Mouse (Mus musculus): ENCODE results near the gene Emc8. TPM values are rescaled to one million over a fixed set of nuclear protein-coding genes. Genes with fewer than 3 reads are reported as not detected.

The Emc8 gene
- polyA plus RNA-seq, 1 experiment: 122 TPM

GRCm38 (mm10) chr8:120704203-120704602 lies 35.8 kb upstream of the Emc8 start:
- Histone ChIP-seq H3K79me2 (ENCODE audit: control insufficient read depth, insufficient read depth) (no peaks in the 10 kb centered on the region), H3K27me3 (ENCODE audit: control insufficient read depth, insufficient read depth, insufficient read length) (peaks cover 84% of the 10 kb centered on the region), H3ac (ENCODE audit: control insufficient read depth, insufficient read length) (no peak overlapping the region), H3K4me3 (no peak overlapping the region), H3K4me2 (ENCODE audit: low read depth) (no peak overlapping the region), H3K36me3 (ENCODE audit: control insufficient read depth, insufficient read depth) (no peaks in the 10 kb centered on the region)
- TF ChIP-seq MAX (IDR thresholded peaks at IDR 0.05; ENCODE audit: low read depth): no peak
- TF ChIP-seq REST (IDR thresholded peaks at IDR 0.05; ENCODE audit: insufficient read depth, insufficient read length): no peak

GRCm38 (mm10) chr8:120701758-120702465 lies 33.5 kb upstream of the Emc8 start:
- H3K27me3 ChIP-seq (ENCODE audit: control insufficient read depth, insufficient read depth, insufficient read length): peaks cover 64% of the 10 kb centered on the region
- no peak overlapping the region for H3K4me2 ChIP-seq (ENCODE audit: low read depth)
- no peak overlapping the region for H3ac ChIP-seq (ENCODE audit: control insufficient read depth, insufficient read length)
- TF ChIP-seq CEBPB (IDR thresholded peaks at IDR 0.05; ENCODE audit: insufficient read depth, poor library complexity, severe bottlenecking) (no peak), TCF3 (IDR thresholded peaks at IDR 0.05; ENCODE audit: insufficient read length, low read depth) (no peak), E2F4 (IDR thresholded peaks at IDR 0.05; ENCODE audit: insufficient read depth) (no peak), SRF (IDR thresholded peaks at IDR 0.05; ENCODE audit: control insufficient read depth, insufficient read length, low read depth) (no peak), POLR2A (IDR thresholded peaks at IDR 0.05; ENCODE audit: insufficient read length, low read depth) (no peak), REST (IDR thresholded peaks at IDR 0.05; ENCODE audit: insufficient read depth, insufficient read length) (no peak), MYOG (IDR thresholded peaks at IDR 0.05; ENCODE audit: control insufficient read depth in 1 of 3, insufficient read depth in 1 of 3, insufficient read length in 2 of 3, low read depth in 2 of 3) (no peak), POLR2AphosphoS2 (IDR thresholded peaks at IDR 0.05; ENCODE audit: insufficient read length, low read depth) (no peak), TCF12 (IDR thresholded peaks at IDR 0.05; ENCODE audit: insufficient read depth, poor library complexity, severe bottlenecking) (no peak), MAX (IDR thresholded peaks at IDR 0.05; ENCODE audit: low read depth) (no peak), MYOD1 (IDR thresholded peaks at IDR 0.05; ENCODE audit: control insufficient read depth in 1 of 3, insufficient read length in 2 of 3, low read depth in 2 of 3) (no peak), USF1 (IDR thresholded peaks at IDR 0.05; ENCODE audit: low read depth) (no peak)
- H3K4me3 ChIP-seq: no peak overlapping the region
- no peaks in the 10 kb centered on the region for H3K36me3 ChIP-seq (ENCODE audit: control insufficient read depth, insufficient read depth)
- no peaks in the 10 kb centered on the region for H3K79me2 ChIP-seq (ENCODE audit: control insufficient read depth, insufficient read depth)

DNA sequence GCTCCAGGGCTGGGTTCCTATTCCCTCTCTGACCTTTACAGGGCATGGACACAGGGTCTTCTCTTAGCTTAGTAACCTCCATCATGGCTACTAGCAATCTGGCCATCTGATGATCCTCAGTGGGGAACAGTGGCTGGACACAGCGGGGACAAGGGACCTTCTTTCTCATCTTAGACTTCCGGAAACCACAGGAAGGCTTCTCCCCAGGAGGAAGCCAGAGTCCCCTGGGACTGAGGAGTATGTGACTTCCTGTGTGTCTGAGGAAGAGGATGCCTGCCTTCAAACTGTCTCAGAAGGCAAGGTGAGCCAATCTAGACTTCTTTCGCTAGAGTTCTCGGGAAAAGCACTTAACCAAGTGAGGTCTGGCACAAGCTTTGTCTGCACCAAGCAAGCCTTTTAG lies 31.7 kb upstream of the Emc8 start:
- H3ac ChIP-seq (ENCODE audit: control insufficient read depth, insufficient read length): no peak overlapping the region
- no peak for TF ChIP-seq TCF12 (IDR thresholded peaks at IDR 0.05; ENCODE audit: insufficient read depth, poor library complexity, severe bottlenecking)
- no peak for TF ChIP-seq MYOD1 (IDR thresholded peaks at IDR 0.05; ENCODE audit: control insufficient read depth in 1 of 3, insufficient read length in 2 of 3, low read depth in 2 of 3)
- no peak for TF ChIP-seq USF1 (IDR thresholded peaks at IDR 0.05; ENCODE audit: low read depth)
- TF ChIP-seq MYOG (IDR thresholded peaks at IDR 0.05; ENCODE audit: control insufficient read depth in 1 of 3, insufficient read depth in 1 of 3, insufficient read length in 2 of 3, low read depth in 2 of 3): no peak
- no peak for TF ChIP-seq CEBPB (IDR thresholded peaks at IDR 0.05; ENCODE audit: insufficient read depth, poor library complexity, severe bottlenecking)
- TF ChIP-seq POLR2AphosphoS2 (IDR thresholded peaks at IDR 0.05; ENCODE audit: insufficient read length, low read depth): no peak
- no peak for TF ChIP-seq SRF (IDR thresholded peaks at IDR 0.05; ENCODE audit: control insufficient read depth, insufficient read length, low read depth)
- no peak for TF ChIP-seq REST (IDR thresholded peaks at IDR 0.05; ENCODE audit: insufficient read depth, insufficient read length)
- no peak for TF ChIP-seq POLR2A (IDR thresholded peaks at IDR 0.05; ENCODE audit: insufficient read length, low read depth)
- TF ChIP-seq E2F4 (IDR thresholded peaks at IDR 0.05; ENCODE audit: insufficient read depth): no peak
- TF ChIP-seq TCF3 (IDR thresholded peaks at IDR 0.05; ENCODE audit: insufficient read length, low read depth): no peak
- no peak for TF ChIP-seq MAX (IDR thresholded peaks at IDR 0.05; ENCODE audit: low read depth)
- no peaks in the 10 kb centered on the region for H3K79me2 ChIP-seq (ENCODE audit: control insufficient read depth, insufficient read depth)
- peaks cover 59% of the 10 kb centered on the region for H3K27me3 ChIP-seq (ENCODE audit: control insufficient read depth, insufficient read depth, insufficient read length)
- no peaks in the 10 kb centered on the region for H3K36me3 ChIP-seq (ENCODE audit: control insufficient read depth, insufficient read depth)
- H3K4me2 ChIP-seq (ENCODE audit: low read depth): no peak overlapping the region
- no peak overlapping the region for H3K4me3 ChIP-seq

DNA sequence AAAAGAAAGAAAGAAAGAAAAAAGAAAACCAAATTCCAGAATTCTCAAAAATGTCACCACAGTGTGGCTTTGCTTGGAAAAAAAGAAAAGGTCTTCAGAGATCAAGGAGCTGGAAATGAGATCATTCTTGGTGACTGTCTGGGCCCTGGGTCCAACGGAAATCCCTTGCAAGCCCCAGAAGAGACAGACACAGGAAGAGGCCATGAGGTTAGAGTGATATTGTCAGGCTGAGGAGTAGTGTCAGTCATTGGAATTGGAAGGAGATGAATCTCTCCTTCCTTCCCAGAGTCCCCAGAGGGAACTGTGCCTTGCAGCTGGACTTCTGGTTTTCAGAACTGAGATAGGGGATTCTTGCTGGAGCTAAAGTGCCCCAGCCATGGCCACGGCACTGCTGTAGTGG lies 31.2 kb upstream of the Emc8 start:
- Histone ChIP-seq H3K27me3 (ENCODE audit: control insufficient read depth, insufficient read depth, insufficient read length) (peaks cover 59% of the 10 kb centered on the region), H3ac (ENCODE audit: control insufficient read depth, insufficient read length) (no peak overlapping the region), H3K79me2 (ENCODE audit: control insufficient read depth, insufficient read depth) (no peaks in the 10 kb centered on the region), H3K4me3 (no peak overlapping the region), H3K36me3 (ENCODE audit: control insufficient read depth, insufficient read depth) (no peaks in the 10 kb centered on the region), H3K4me2 (ENCODE audit: low read depth) (no peak overlapping the region)
- TF ChIP-seq MYOD1 (IDR thresholded peaks at IDR 0.05; ENCODE audit: control insufficient read depth in 1 of 3, insufficient read length in 2 of 3, low read depth in 2 of 3): no peak
- no peak for TF ChIP-seq REST (IDR thresholded peaks at IDR 0.05; ENCODE audit: insufficient read depth, insufficient read length)
- no peak for TF ChIP-seq POLR2AphosphoS2 (IDR thresholded peaks at IDR 0.05; ENCODE audit: insufficient read length, low read depth)
- no peak for TF ChIP-seq TCF12 (IDR thresholded peaks at IDR 0.05; ENCODE audit: insufficient read depth, poor library complexity, severe bottlenecking)
- no peak for TF ChIP-seq TCF3 (IDR thresholded peaks at IDR 0.05; ENCODE audit: insufficient read length, low read depth)
- no peak for TF ChIP-seq MYOG (IDR thresholded peaks at IDR 0.05; ENCODE audit: control insufficient read depth in 1 of 3, insufficient read depth in 1 of 3, insufficient read length in 2 of 3, low read depth in 2 of 3)
- TF ChIP-seq POLR2A (IDR thresholded peaks at IDR 0.05; ENCODE audit: insufficient read length, low read depth): no peak
- TF ChIP-seq CEBPB (IDR thresholded peaks at IDR 0.05; ENCODE audit: insufficient read depth, poor library complexity, severe bottlenecking): no peak
- TF ChIP-seq E2F4 (IDR thresholded peaks at IDR 0.05; ENCODE audit: insufficient read depth): no peak
- no peak for TF ChIP-seq MAX (IDR thresholded peaks at IDR 0.05; ENCODE audit: low read depth)
- no peak for TF ChIP-seq USF1 (IDR thresholded peaks at IDR 0.05; ENCODE audit: low read depth)
- no peak for TF ChIP-seq SRF (IDR thresholded peaks at IDR 0.05; ENCODE audit: control insufficient read depth, insufficient read length, low read depth)
